In genomic region chr2:114020210-114020563, GRCm38 (mm10) we compare ENCODE assay signal across 18 mouse cellular contexts. TPM values are rescaled to one million over a fixed set of nuclear protein-coding genes. Genes with fewer than 3 reads are reported as not detected.
"Had no signal": no experiment of that assay in that cellular context is flagged by ENCODE, and none has a peak within 500 bp of the region (broad histone marks: within the 10 kb centered on the region; RNA-seq: fewer than 3 reads in every experiment).

No protein-coding gene starts in this region.

- H3K27ac ChIP-seq: limb, embryonic 12.5 days; limb, embryonic 15.5 days; liver, embryonic 14.5 days; macrophage; neural tube, embryonic 13.5 days; stomach, embryonic 15.5 days had no signal

- H3K4me1 ChIP-seq: limb, embryonic 15.5 days; stomach, embryonic 15.5 days had no signal

- H3K9me3 ChIP-seq: limb, embryonic 12.5 days; limb, embryonic 15.5 days; neural tube, embryonic 13.5 days; stomach, embryonic 15.5 days had no signal

- ATAC-seq: liver, postnatal 0 days; lung, postnatal 0 days had no signal

- H3K36me3 ChIP-seq: limb, embryonic 12.5 days; limb, embryonic 15.5 days; neural tube, embryonic 13.5 days; stomach, embryonic 15.5 days had no signal

- H3K9ac ChIP-seq: limb, embryonic 12.5 days; limb, embryonic 15.5 days; liver, embryonic 14.5 days; liver, postnatal 0 days; lung, embryonic 14.5 days; neural tube, embryonic 13.5 days; stomach, embryonic 15.5 days had no signal

- H3K27me3 ChIP-seq: stomach, embryonic 15.5 days had no signal

- H3K4me3 ChIP-seq: limb, embryonic 12.5 days; limb, embryonic 15.5 days; neural tube, embryonic 13.5 days; stomach, embryonic 15.5 days had no signal

- H3K4me2 ChIP-seq: limb, embryonic 12.5 days; limb, embryonic 15.5 days; liver, embryonic 11.5 days; lung, embryonic 14.5 days; neural tube, embryonic 13.5 days; stomach, embryonic 15.5 days had no signal

- DNase-seq: kidney, adult 8-10 months; kidney, postnatal 14 days; kidney, postnatal 4 days; left cerebral cortex, postnatal 4 days; liver, postnatal 0 days; lung, embryonic 14.5 days; right cerebral cortex, postnatal 25 days; spleen, adult 18-20 months; thymus, postnatal 25 days had no signal

RNA-seq across cellular contexts. Expression of gene Gjd2, which starts 6.8 kb away (rescaled TPM):
- polyA plus RNA-seq: limb, embryonic 12.5 days; liver, embryonic 11.5 days; liver, embryonic 14.5 days; liver, postnatal 0 days; lung, embryonic 14.5 days; lung, postnatal 0 days; macrophage; thymus, postnatal 0 days had no signal

RNA-seq across cellular contexts. Expression of gene Actc1, which starts 33.2 kb away (rescaled TPM):
- polyA plus RNA-seq: macrophage had no signal
